Mouse (Mus musculus): ENCODE results near the gene Fcgr3. TPM values are rescaled to one million over a fixed set of nuclear protein-coding genes. Genes with fewer than 3 reads are reported as not detected.

Fcgr3 gene
- polyA plus RNA-seq, 1 experiment from 2014 or later = 6.0 TPM

DNA sequence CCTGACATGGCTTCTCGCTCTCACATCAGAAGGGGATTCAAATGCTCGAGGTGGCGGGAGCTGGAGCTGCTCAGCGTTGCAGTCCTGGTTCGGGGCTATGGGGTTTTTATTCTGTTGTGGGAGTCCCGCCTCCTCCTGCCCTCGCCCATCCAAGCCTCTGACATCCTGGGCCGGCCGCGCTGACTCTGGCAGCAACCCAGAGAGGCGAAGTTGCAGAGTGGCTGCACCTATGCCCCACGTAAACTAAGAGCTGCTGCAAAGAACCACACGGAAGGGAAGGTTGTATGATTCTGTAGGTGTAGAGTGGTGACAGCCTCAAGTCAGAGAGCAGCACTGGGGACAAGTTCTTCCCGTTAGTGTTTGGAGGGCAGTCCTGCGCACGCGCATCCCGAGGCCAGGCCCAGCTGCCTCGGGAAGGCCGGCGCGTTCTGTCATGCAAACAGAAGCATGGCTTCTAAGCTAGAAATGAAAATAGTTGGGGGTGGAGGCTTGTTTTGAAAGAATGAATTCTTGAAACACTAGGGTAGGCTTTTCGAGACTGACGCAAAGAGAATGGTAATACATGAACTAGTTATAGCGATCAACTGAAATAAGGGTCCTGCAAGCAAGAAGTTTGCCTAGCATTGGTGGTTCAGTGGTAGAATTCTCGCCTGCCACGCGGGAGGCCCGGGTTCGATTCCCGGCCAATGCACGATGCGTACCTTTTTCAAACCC lies 20.2 kb downstream of the Fcgr3 start:
- Histone ChIP-seq H3K36me3 (no peaks in the 10 kb centered on the region), H3K27me3 (no peaks in the 10 kb centered on the region), H3K27ac (peak overlapping the region; percentile 80), H3K4me2 (replicated peaks) (peak overlapping the region; percentile 52), H3K4me1 (replicated peaks) (peaks cover 4% of the 10 kb centered on the region), H3K9ac (replicated peaks) (peak overlapping the region; percentile 61), H3K4me3 (replicated peaks) (peak overlapping the region; percentile 66), H3K9me3 (no peaks in the 10 kb centered on the region)
- WGBS = under 1% methylated on average over 33 of the region's 33 CpGs
- ATAC-seq = peak; percentile 97

DNA sequence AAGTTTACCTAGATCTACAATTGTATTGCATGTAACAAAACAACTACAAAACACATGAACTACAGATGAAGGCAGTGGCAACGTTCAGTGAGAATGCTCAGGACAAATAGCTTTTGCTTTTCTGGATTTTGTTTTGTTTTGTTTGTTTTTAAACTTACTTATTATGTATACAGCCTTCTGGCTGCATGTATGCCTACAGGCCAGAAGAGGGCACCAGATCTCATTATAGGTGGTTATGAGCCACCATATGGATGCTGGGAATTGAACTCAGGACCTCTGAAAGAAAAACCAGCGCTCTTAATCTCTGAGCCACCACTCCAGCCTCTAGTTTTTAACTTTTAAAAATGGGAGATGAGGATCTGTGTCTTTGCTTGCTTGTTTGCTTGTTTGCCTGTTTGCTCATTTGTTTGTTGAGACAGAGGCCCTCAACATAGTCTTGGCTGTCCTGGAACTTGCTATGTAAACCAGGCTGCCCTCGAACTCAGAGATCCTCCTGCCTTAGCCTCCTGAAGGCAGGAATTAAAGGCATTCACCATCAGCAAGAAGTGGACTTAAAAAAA lies 21.1 kb downstream of the Fcgr3 start:
- Histone ChIP-seq H3K4me2 (replicated peaks) (peak overlapping the region; percentile 52), H3K27me3 (no peaks in the 10 kb centered on the region), H3K36me3 (no peaks in the 10 kb centered on the region), H3K4me1 (replicated peaks) (peaks cover 4% of the 10 kb centered on the region), H3K9me3 (no peaks in the 10 kb centered on the region), H3K9ac (replicated peaks) (peak overlapping the region; percentile 61), H3K27ac (peak overlapping the region; percentile 80), H3K4me3 (replicated peaks) (peak overlapping the region; percentile 66)
- no peak for ATAC-seq
- WGBS = 68% methylated on average over 3 of the region's 3 CpGs

DNA sequence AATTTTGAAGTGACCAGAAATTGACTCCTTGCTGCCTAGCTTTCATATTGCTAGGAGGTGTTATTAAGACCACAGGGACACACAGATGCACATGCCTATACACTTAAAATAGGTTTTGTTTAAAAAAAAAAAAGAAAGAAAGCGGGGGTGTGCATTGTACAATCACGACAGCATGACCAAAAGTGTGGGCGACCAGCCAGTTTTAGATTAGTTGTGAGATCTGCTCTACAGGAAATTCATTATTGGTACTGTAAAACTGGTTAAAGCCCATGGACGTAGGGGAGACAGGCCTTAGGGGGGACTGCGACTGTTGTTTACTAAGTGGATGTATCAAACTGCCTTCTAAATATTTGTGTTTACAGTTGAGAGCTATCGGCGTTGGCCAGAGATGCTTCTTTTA lies 24.9 kb downstream of the Fcgr3 start:
- H3K27ac ChIP-seq = no peak overlapping the region

DNA sequence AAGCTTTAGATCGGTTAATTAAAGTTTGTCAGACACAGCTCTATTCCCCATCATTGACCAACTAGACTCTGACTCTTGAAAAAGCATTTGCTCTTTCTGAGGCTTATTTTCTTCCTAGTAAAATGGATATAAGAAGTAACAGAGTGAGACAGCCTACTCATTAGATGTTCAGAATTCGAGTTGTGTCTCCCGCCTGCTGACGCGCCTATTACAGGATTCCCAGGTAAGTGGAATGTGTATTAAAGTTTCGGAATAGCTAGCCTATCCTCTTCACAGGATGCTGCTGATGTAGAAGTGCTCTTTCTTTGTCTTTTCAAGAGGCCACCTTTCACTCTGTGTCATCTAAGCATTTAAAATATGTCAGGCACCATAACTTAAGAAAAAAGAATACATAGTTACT lies 25.6 kb downstream of the Fcgr3 start:
- H3K27ac ChIP-seq = no peak overlapping the region
- ATAC-seq = no peak
- H3K27me3 ChIP-seq = peaks cover 10% of the 10 kb centered on the region
- 0 out of 2 replicates have a peak overlapping the region, but pooled peaks have one; percentile 86 for H3K4me3 ChIP-seq (replicated peaks)
- H3K9me3 ChIP-seq = no peaks in the 10 kb centered on the region
- H3K4me1 ChIP-seq (replicated peaks) = peaks cover 15% of the 10 kb centered on the region
- H3K9ac ChIP-seq (replicated peaks) = no peak overlapping the region
- H3K36me3 ChIP-seq = no peaks in the 10 kb centered on the region
- 0 out of 2 replicates have a peak overlapping the region, but pooled peaks have one; percentile 20 for H3K4me2 ChIP-seq (replicated peaks)
- 79% methylated on average over 6 of the region's 6 CpGs for WGBS

More for the DNA sequence above, 24.9 kb downstream of the Fcgr3 start:
- 91% methylated on average over 7 of the region's 7 CpGs for WGBS
- Histone ChIP-seq H3K36me3 (no peaks in the 10 kb centered on the region), H3K4me3 (replicated peaks) (no peak overlapping the region), H3K9me3 (no peaks in the 10 kb centered on the region), H3K9ac (replicated peaks) (no peak overlapping the region), H3K4me1 (replicated peaks) (peaks cover 9% of the 10 kb centered on the region), H3K27me3 (peaks cover 10% of the 10 kb centered on the region), H3K4me2 (replicated peaks) (no peak overlapping the region)
- ATAC-seq = no peak

DNA sequence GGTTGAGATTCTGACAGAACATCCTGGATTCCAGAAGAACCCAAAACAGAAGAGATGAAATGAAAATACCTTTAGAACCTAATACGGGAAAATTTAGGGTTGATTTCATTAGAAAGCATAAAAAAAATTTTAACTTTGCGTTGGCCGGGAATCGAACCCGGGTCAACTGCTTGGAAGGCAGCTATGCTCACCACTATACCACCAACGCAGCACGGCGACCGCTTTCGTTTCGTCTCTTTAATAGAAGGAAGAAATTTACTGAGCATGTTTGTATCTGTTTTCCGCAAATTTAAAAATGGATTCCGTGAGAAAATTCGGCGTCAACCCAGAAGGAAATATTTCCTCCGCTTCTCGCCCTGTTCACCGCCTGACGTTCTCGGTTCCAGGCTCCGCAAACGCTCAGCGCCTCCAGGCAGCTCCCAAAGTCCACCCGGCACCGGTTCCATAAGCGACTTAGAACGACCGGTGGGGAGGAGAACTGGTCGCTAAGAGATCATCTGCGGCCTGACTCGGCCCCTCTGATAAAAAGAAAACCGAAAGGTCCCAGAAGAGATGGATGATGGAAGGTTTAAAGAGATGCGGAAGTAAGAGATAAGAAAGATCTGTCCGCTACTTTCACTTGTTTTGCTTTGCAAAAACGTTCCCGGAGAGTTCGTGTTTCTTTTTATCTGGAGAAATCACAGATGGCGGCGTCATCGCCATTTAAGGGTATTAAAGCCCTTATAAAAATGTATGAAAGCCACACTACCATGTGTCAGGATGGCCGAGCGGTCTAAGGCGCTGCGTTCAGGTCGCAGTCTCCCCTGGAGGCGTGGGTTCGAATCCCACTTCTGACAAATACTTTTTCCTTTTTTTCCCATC lies 26.6 kb downstream of the Fcgr3 start:
- H3K4me3 ChIP-seq (replicated peaks) = peak overlapping the region; percentile 86
- H3K36me3 ChIP-seq = no peaks in the 10 kb centered on the region
- H3K4me2 ChIP-seq (replicated peaks) = peak overlapping the region; percentile 53
- under 1% methylated on average over 47 of the region's 47 CpGs for WGBS
- H3K9me3 ChIP-seq = no peaks in the 10 kb centered on the region
- H3K27me3 ChIP-seq = peaks cover 10% of the 10 kb centered on the region
- H3K9ac ChIP-seq (replicated peaks) = peak overlapping the region; percentile 87
- peaks cover 17% of the 10 kb centered on the region for H3K4me1 ChIP-seq (replicated peaks)
- H3K27ac ChIP-seq = peak overlapping the region; percentile 86
- ATAC-seq = peak; percentile 80

DNA sequence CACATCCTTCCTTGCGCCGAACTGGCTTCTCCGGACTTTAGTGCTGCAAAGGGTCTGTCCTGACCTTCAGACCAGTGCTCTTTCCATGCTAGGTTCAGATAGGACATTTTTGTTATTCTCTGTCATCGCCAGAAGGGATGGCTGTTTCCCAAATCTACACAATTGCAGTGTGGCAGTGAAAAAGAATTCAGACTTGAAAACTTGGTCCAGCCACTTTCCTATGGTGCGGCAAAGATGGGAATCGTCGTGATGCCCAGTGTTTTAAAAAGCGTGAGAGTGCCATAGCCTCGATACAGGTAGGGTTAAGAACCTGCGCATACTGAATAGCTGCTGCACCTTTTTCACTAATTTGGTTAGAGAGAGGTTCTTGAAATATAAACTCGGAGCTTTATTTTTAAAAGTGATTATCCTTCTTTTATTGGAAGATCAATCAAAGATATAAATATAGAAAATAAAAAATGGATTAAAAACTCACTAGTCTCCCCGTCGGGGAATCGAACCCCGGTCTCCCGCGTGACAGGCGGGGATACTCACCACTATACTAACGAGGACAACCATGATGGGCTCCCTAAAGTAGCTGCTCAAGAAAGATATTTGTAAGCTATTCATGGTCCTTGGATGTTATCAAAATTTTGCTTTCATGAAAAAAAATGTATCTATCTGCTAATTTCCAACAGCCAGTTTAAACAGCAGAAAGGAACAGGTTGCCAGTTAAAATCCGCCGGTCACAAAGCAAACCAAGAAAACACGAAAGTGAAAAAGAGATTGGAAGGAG lies 28.0 kb downstream of the Fcgr3 start:
- Histone ChIP-seq H3K36me3 (no peaks in the 10 kb centered on the region), H3K4me3 (replicated peaks) (peak overlapping the region; percentile 38), H3K9me3 (no peaks in the 10 kb centered on the region), H3K27ac (no peak overlapping the region), H3K9ac (replicated peaks) (no peak overlapping the region), H3K4me2 (replicated peaks) (peak overlapping the region; percentile 54), H3K4me1 (replicated peaks) (peaks cover 24% of the 10 kb centered on the region), H3K27me3 (peaks cover 21% of the 10 kb centered on the region)
- WGBS = 3% methylated on average over 22 of the region's 22 CpGs
- no peak for ATAC-seq

DNA sequence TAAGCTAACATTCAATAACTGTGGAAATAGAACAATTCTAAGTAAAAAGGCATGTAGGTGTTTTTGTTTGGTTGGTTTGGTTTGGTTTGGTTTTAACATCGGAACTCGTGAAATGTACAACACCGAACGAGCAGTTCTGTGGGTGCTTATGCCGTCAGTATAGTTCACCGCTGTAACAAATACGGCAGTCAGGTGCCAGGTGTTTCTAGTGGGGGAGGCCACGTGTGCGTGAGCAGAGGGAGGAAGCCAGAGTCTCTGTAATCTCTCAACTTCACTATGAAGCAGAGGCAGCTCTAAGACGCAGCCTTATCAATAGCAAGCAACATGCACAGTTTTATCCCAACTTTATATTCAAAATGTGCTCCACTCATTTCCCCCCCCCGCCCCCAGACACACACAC lies 29.1 kb downstream of the Fcgr3 start:
- no peaks in the 10 kb centered on the region for H3K36me3 ChIP-seq
- H3K9ac ChIP-seq (replicated peaks) = no peak overlapping the region
- WGBS = 54% methylated on average over 11 of the region's 11 CpGs
- H3K4me3 ChIP-seq (replicated peaks) = no peak overlapping the region; the same call in 1 of the 2 replicates
- no peak for ATAC-seq
- no peaks in the 10 kb centered on the region for H3K9me3 ChIP-seq
- peak overlapping the region; percentile 28 for H3K4me2 ChIP-seq (replicated peaks)
- H3K27me3 ChIP-seq = peaks cover 32% of the 10 kb centered on the region
- H3K4me1 ChIP-seq (replicated peaks) = peaks cover 24% of the 10 kb centered on the region
- no peak overlapping the region for H3K27ac ChIP-seq

DNA sequence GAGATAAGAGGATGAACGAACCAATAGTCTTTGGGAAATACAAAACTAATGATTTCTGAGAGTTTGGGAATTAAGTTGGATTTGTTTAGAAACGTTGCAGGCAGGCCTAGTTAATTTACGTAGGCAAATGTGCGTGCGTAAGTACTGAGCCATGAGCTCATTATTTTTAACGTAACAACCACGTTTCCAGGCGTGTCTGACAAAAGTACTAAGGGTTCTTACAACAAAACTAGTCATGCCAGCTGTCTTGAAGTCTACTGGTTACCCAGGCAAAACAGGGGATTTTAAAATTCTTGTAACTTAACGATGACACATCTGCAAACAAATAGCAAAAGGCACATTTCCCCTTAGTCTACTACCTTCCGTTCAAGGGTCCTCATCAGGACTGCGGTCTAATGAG lies 30.5 kb downstream of the Fcgr3 start:
- H3K9me3 ChIP-seq = no peaks in the 10 kb centered on the region
- H3K9ac ChIP-seq (replicated peaks) = 0 out of 2 replicates have a peak overlapping the region, but pooled peaks have one; percentile 33
- no peak overlapping the region for H3K27ac ChIP-seq
- ATAC-seq = no peak
- peaks cover 24% of the 10 kb centered on the region for H3K4me1 ChIP-seq (replicated peaks)
- peaks cover 44% of the 10 kb centered on the region for H3K27me3 ChIP-seq
- H3K4me3 ChIP-seq (replicated peaks) = peak overlapping the region; percentile 70
- peak overlapping the region; percentile 81 for H3K4me2 ChIP-seq (replicated peaks)
- H3K36me3 ChIP-seq = no peaks in the 10 kb centered on the region
- 6% methylated on average over 11 of the region's 11 CpGs for WGBS

DNA sequence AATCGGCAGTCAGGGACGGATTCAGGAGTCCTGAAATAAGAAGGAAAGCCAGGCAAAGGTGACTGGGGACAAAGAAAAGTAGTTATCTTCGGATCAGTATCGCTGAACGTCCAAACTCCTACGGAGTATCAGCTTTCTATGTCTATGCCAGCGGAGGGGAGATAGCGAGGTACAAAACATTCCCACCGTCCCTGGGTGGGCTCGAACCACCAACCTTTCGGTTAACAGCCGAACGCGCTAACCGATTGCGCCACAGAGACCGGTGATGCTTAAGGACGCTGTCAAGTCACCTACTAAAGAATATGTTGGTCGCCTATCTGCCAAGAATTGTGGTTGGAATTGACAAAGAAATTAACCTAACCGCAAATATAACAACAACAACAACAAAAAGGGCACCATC lies 31.0 kb downstream of the Fcgr3 start:
- Histone ChIP-seq H3K27ac (no peak overlapping the region), H3K9me3 (no peaks in the 10 kb centered on the region), H3K9ac (replicated peaks) (peak overlapping the region; percentile 64), H3K4me2 (replicated peaks) (peak overlapping the region; percentile 81), H3K36me3 (no peaks in the 10 kb centered on the region), H3K4me3 (replicated peaks) (peak overlapping the region; percentile 70), H3K4me1 (replicated peaks) (peaks cover 24% of the 10 kb centered on the region), H3K27me3 (peaks cover 49% of the 10 kb centered on the region)
- peak; percentile 67 for ATAC-seq
- under 1% methylated on average over 20 of the region's 20 CpGs for WGBS

DNA sequence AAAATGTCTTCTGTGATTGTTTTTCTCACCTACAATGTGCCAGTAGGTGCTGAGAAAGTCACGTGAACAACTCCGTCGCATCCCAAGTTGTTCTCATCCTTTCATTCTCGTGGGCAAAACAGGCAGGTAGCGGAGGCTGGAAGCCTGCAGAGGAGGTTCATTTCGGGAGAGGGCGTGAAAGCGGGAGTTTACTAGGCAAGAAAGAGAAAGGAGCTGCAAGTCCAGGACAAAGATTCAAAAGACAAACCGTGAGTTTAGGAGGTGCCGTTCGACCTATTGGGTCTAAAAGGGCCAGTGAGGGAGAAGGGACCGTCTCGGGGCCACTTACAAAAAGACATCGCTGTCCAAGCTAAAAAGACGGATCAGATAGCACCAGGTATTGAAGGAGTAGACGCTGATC lies 31.5 kb downstream of the Fcgr3 start:
- WGBS = 1% methylated on average over 16 of the region's 16 CpGs
- H3K27me3 ChIP-seq = peaks cover 49% of the 10 kb centered on the region
- peak; percentile 10; the same call in 1 of the 2 replicates for ATAC-seq
- H3K4me3 ChIP-seq (replicated peaks) = peak overlapping the region; percentile 70
- no peaks in the 10 kb centered on the region for H3K9me3 ChIP-seq
- peak overlapping the region; percentile 64 for H3K9ac ChIP-seq (replicated peaks)
- peaks cover 24% of the 10 kb centered on the region for H3K4me1 ChIP-seq (replicated peaks)
- H3K27ac ChIP-seq = no peak overlapping the region
- no peaks in the 10 kb centered on the region for H3K36me3 ChIP-seq
- H3K4me2 ChIP-seq (replicated peaks) = peak overlapping the region; percentile 81

DNA sequence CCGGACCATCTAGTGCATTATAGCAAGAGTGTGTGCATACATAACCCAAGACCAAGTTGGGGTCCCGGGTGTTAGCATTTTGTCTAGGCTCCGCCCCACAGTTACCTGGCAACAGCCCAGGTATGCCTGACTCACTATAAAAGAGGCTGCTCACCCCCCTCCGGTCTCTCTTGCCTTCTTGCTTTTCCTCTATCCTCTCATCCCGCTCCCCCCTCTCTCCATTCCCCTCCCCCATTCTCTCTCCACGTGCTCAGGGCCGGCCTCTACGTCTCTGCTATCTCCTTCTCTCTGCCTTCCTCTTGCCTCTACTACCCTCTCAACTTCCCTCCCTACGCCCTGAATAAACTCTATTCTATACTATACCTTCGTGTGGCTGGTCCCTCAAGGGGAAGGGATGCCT lies 32.0 kb downstream of the Fcgr3 start:
- peak; percentile 49 for ATAC-seq
- no peaks in the 10 kb centered on the region for H3K36me3 ChIP-seq
- H3K9ac ChIP-seq (replicated peaks) = peak overlapping the region; percentile 64
- peaks cover 49% of the 10 kb centered on the region for H3K27me3 ChIP-seq
- WGBS = 4% methylated on average over 10 of the region's 10 CpGs
- H3K4me1 ChIP-seq (replicated peaks) = peaks cover 24% of the 10 kb centered on the region
- no peaks in the 10 kb centered on the region for H3K9me3 ChIP-seq
- H3K4me2 ChIP-seq (replicated peaks) = peak overlapping the region; percentile 81
- H3K4me3 ChIP-seq (replicated peaks) = peak overlapping the region; percentile 70
- H3K27ac ChIP-seq = no peak overlapping the region

Measured in midbrain, embryonic 13.5 days (tissue).